Comparison of ENCODE assay signal across 1 mouse cellular context in genomic region chr6:56866899-56867298, GRCm38 (mm10). TPM values are rescaled to one million over a fixed set of nuclear protein-coding genes. Genes with fewer than 3 reads are reported as not detected.
"Had no signal": no experiment of that assay in that cellular context is flagged by ENCODE, and none has a peak within 500 bp of the region (broad histone marks: within the 10 kb centered on the region; RNA-seq: fewer than 3 reads in every experiment).

No protein-coding gene starts in this region.

RNA-seq across cellular contexts. Expression of gene Vmn1r4, which starts 56.9 kb away (rescaled TPM):
- polyA plus RNA-seq: liver, adult 2 months had no signal
